Mouse (Mus musculus) left cerebral cortex, postnatal 25 days (tissue): Measurements from ENCODE around the gene Syt2. TPM values are rescaled to one million over a fixed set of nuclear protein-coding genes. Genes with fewer than 3 reads are reported as not detected.

Source experiments
- DNase-seq, 2 experiments: peaks; one replicate each; pipeline ENCODE4 v3.0.0; 2022; ENCODE audit warnings: low spot score in 2 of 2, mixed read lengths in 1 of 2
- intact Hi-C: fragments of 180-260 bp; cut with DNase I; formaldehyde crosslinking; loops from one replicate; pipeline ENCODE4 v1.15.1; 2025
- total RNA-seq, 2 experiments: library from RNA; stranded (reverse); gene quantifications; 2 replicates each; pipeline ENCODE4 v1.2.3; 2021

The Syt2 gene
- total RNA-seq, 2 experiments from 2014 or later = 42.8 to 49.3 TPM

GRCm38 (mm10) chr1:134763250-134763649 is 116.8 kb downstream of the Syt2 start:
- intact Hi-C loops = no loop called here
- no peak for DNase-seq

GRCm38 (mm10) chr1:134763776-134764438 is 117.4 kb downstream of the Syt2 start:
- intact Hi-C loops = no loop called here

GRCm38 (mm10) chr1:134764831-134765458 is 118.5 kb downstream of the Syt2 start:
- intact Hi-C loops = no loop called here

More at GRCm38 (mm10) chr1:134763776-134764438, 117.4 kb downstream of the Syt2 start:
- no peak for DNase-seq

GRCm38 (mm10) chr1:134766448-134766847 is 120.0 kb downstream of the Syt2 start:
- intact Hi-C loops = no loop called here
- DNase-seq = no peak

More at GRCm38 (mm10) chr1:134764831-134765458, 118.5 kb downstream of the Syt2 start:
- DNase-seq = no peak

GRCm38 (mm10) chr1:134770312-134770711 is 123.8 kb downstream of the Syt2 start:
- intact Hi-C loops = no loop called here
- DNase-seq = no peak

GRCm38 (mm10) chr1:134771353-134771752 is 124.9 kb downstream of the Syt2 start:
- intact Hi-C loops = no loop called here
- peak in 1 of 2 experiments; percentile 65 for DNase-seq

GRCm38 (mm10) chr1:134771999-134772398 is 125.5 kb downstream of the Syt2 start:
- intact Hi-C loops = no loop called here
- DNase-seq = no peak

- intact Hi-C loops = no loop called here
- DNase-seq = no peak
Observed at GRCm38 (mm10) chr1:134772821-134773220, 126.3 kb downstream of the Syt2 start.

- DNase-seq = no peak
- intact Hi-C loops = no loop called here
Observed at GRCm38 (mm10) chr1:134773256-134773655, 126.8 kb downstream of the Syt2 start.

- no peak for DNase-seq
- intact Hi-C loops = no loop called here
Observed at GRCm38 (mm10) chr1:134774247-134774646, 127.8 kb downstream of the Syt2 start.

- intact Hi-C loops = no loop called here
- DNase-seq = no peak
Observed at GRCm38 (mm10) chr1:134774728-134775287, 128.3 kb downstream of the Syt2 start.

- no peak for DNase-seq
Observed at GRCm38 (mm10) chr1:134775631-134776030, 129.2 kb downstream of the Syt2 start.

GRCm38 (mm10) chr1:134777201-134777885 is 130.9 kb downstream of the Syt2 start:
- DNase-seq = no peak
- intact Hi-C loops = no loop called here

More at GRCm38 (mm10) chr1:134775631-134776030, 129.2 kb downstream of the Syt2 start:
- intact Hi-C loops = no loop called here

GRCm38 (mm10) chr1:134777936-134778548 is 131.6 kb downstream of the Syt2 start:
- intact Hi-C loops = no loop called here

GRCm38 (mm10) chr1:134782797-134783196 is 136.3 kb downstream of the Syt2 start:
- DNase-seq = no peak
- intact Hi-C loops = no loop called here

More at GRCm38 (mm10) chr1:134777936-134778548, 131.6 kb downstream of the Syt2 start:
- no peak for DNase-seq

- no peak for DNase-seq
- intact Hi-C loops = no loop called here
Observed at GRCm38 (mm10) chr1:134783958-134784357, 137.5 kb downstream of the Syt2 start.

GRCm38 (mm10) chr1:134784481-134784880 is 138.0 kb downstream of the Syt2 start:
- no peak for DNase-seq
- intact Hi-C loops = no loop called here

GRCm38 (mm10) chr1:134784911-134785310 is 138.4 kb downstream of the Syt2 start:
- no peak for DNase-seq
- intact Hi-C loops = no loop called here

- intact Hi-C loops = no loop called here
Observed at GRCm38 (mm10) chr1:134788096-134788495, 141.6 kb downstream of the Syt2 start.

More at GRCm38 (mm10) chr1:134788096-134788495, 141.6 kb downstream of the Syt2 start:
- DNase-seq = no peak
